Mouse (Mus musculus) 3134 (cell line): Measurements from ENCODE around the gene A4galt.

Experiments
- DNase-seq: peaks from one replicate; pipeline ENCODE4 v3.0.0-alpha.2; 2011; ENCODE audit warnings: low spot score; ENCODE audit not compliant: insufficient read length; ENCODE audit errors: extremely low read depth

The A4galt gene

GRCm38 (mm10) chr15:83227559-83227958 is 24.0 kb downstream of the A4galt start:
- no peak for DNase-seq

DNA sequence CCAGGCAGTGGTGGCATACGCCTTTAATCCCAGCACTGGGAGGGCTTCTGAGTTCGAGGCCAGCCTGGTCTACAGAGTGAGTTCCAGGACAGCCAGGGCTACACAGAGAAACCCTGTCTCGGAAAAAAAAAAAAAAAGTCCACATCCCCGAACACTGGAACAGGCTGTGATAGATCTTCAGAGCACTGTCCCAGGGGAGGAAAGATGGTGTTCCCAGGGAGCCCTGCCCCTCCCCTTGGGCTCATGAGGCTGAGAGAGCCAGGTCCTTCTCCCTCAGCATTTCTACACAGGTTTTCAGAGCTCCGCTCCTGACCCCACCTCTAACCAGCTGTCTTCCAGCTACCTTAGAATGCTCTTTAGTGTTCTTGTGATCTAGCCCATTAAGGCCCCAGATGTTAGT is 24.7 kb downstream of the A4galt start:
- no peak for DNase-seq

GRCm38 (mm10) chr15:83226066-83226834 is 25.3 kb downstream of the A4galt start:
- no peak for DNase-seq

DNA sequence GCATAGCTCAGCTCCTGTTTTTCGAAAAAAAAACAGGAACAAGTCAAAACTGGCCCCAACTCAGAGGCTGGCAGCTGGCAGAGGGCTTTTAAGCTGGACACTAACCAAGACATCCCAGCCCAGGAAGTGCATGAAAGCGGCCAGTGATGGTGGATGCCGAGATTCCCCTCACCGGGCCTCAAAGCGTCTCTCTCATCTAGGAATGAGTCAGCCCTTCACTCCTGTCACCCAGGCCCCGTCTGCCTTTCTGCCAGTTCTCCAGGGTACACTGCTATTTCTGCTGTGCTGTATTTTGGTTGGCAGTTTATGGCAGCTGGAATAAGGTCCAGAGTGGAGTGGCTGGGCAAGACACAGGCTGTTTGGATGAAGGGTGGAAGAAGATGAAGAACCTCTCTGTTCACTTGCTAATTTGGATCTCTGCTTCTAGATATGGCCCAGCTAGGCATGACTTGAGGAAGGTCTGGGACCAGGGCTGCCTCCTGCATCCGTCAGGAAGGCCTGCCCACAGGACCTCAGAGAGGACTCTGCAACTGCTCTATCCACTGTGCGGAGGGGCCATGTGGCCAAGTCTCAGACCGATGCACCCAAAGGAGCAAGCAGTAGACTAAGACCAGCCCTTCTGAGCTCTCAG is 27.3 kb downstream of the A4galt start:
- peak; percentile 74 for DNase-seq

DNA sequence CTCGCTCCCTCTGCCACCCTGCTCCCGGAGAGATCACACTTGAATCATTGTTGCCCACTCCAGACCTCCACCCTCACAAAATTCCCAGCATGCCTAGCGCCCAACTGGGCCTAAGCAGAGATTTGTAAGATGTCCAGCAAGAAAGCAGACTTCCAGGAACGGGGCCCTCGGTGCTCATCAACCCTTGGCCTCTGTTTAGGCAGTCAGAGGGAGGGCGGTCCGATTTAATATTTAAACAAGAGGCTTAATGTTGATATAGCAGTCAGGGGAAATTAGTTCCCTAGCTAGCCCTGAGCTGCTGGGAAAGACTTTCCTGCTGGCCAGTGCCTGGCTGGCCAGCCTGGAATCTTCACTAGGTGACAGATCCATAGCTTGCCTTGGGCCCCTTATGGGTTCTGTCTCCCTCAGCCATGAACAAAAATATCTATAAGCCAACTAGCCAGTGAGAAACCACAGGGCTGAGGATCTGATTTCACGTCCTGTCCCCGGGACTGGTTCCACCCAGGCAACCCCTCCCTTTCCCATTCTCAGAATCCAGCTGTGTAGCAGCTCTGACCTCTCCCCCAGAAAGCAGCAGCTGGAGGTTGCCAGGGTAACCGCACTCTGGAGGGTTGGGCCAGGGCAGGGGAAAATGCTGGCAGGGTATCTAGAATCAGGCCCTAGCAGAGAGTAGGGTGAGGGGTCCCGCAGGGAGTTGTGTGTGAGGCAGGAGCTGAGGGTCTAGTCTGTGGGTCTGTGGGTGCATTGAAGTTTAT is 28.2 kb downstream of the A4galt start:
- DNase-seq = peak; percentile 76

DNA sequence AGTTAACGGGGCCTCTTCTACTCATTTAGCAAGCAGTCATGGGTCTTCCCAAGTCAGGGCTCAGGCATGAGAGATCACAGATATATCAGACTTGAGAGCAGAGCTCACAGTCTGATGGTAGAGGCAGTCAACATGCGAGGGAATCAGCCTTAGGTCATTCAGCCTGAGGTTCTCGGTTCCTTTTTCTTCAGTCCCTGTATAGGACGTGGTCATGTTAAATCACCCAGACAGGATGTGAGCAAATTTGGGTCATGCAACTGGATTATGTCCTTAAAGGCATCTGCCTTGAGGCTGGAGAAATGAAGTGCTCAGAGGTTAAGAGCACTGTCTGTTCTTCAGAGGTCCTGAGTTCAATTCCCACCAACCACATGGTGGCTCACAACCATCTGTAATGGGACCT is 29.9 kb downstream of the A4galt start:
- DNase-seq = no peak

- no peak for DNase-seq
Measured at GRCm38 (mm10) chr15:83220368-83221013, 31.1 kb downstream of the A4galt start.

GRCm38 (mm10) chr15:83215322-83216216 is 36.0 kb downstream of the A4galt start:
- DNase-seq = peak; percentile 64

- no peak for DNase-seq
Measured at GRCm38 (mm10) chr15:83210229-83210628, 41.3 kb downstream of the A4galt start.

- DNase-seq = no peak
Measured at GRCm38 (mm10) chr15:83209719-83210118, 41.9 kb downstream of the A4galt start.

- no peak for DNase-seq
Measured at GRCm38 (mm10) chr15:83209092-83209695, 42.4 kb downstream of the A4galt start.

DNA sequence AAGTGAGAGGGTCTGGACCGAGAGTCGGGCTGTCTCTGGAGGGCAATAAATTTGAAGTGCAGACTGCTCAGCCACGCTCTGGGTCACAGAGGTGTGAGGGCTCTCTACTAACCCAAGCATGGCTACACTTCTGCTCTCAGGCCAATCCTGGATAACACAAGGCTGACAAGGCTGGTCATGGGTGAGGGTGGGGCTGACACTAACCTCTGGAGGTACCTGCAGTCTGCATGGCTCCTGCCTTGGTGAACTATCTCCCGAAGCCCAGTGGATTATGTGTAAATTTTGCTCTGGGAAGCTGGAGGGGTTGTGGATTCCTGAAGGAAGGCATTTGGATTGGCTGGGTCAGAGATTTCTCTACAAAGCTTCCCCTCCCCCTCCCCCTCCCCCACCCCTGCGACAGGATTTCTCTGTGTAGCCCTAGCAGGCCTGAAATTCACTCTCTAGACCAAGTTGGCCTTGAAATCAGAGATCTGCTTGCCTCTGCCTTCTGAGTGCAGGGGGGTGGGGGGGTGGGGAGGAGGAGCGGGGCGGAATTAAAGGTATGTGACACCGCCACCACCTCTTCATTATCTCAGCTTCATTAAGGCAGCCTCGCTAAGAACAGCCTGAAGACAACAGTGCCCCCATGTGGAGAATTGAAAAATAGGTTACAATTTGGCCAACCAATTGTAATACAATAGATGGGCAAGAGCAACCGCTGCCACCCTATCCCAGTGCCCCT is 46.7 kb downstream of the A4galt start:
- DNase-seq = peak; percentile 23

DNA sequence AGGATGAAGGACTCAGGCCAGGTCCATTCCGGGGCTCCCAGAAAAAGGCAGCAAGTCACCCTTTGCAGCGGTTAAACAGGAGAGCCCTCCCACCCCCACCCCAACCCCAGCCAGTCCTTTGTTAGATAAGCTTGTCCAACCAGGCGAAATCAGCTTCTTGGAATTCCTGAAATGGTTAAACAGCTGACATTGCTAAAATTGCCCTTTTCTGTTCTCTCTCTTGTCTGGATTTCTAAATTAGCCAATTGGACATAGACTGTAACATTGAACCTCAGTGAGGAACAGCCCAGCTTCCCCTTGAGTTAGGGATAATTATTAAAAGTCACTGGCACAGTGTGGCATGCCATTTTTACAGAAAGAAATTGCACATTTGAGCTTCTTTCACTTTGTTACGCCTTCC is 49.2 kb downstream of the A4galt start:
- no peak for DNase-seq

- no peak for DNase-seq
Measured at GRCm38 (mm10) chr15:83193413-83193812, 58.2 kb downstream of the A4galt start.

- no peak for DNase-seq
Measured at GRCm38 (mm10) chr15:83182351-83182750, 69.2 kb downstream of the A4galt start.

- no peak for DNase-seq
Measured at GRCm38 (mm10) chr15:83181800-83182330, 69.7 kb downstream of the A4galt start.

- no peak for DNase-seq
Measured at GRCm38 (mm10) chr15:83180004-83180403, 71.6 kb downstream of the A4galt start.
